Mouse (Mus musculus): ENCODE measurements around the gene Cirbp.

The Cirbp gene

GRCm38 (mm10) chr10:80150226-80151210, 15.3 kb upstream of the Cirbp start:
- peak; percentile 52 for DNase-seq (ENCODE audit: low spot score)

- DNase-seq (ENCODE audit: low spot score): peak; percentile 39
Observed at GRCm38 (mm10) chr10:80151211-80152034, 14.4 kb upstream of the Cirbp start.

GRCm38 (mm10) chr10:80152071-80152872, 13.5 kb upstream of the Cirbp start:
- DNase-seq (ENCODE audit: low spot score): peak; percentile 46

- no peak for DNase-seq (ENCODE audit: low spot score)
Observed at GRCm38 (mm10) chr10:80152873-80153260, 12.9 kb upstream of the Cirbp start.

- DNase-seq (ENCODE audit: low spot score): no peak
Observed at GRCm38 (mm10) chr10:80153713-80154112, 12.1 kb upstream of the Cirbp start.

- DNase-seq (ENCODE audit: low spot score): no peak
Observed at GRCm38 (mm10) chr10:80154384-80154783, 11.4 kb upstream of the Cirbp start.

- no peak for DNase-seq (ENCODE audit: low spot score)
Observed at GRCm38 (mm10) chr10:80155277-80155676, 10.5 kb upstream of the Cirbp start.

- DNase-seq (ENCODE audit: low spot score): no peak
Observed at GRCm38 (mm10) chr10:80156002-80156751, 9.6 kb upstream of the Cirbp start.

- no peak for DNase-seq (ENCODE audit: low spot score)
Observed at GRCm38 (mm10) chr10:80156752-80157053, 9.1 kb upstream of the Cirbp start.

GRCm38 (mm10) chr10:80157141-80157929, 8.4 kb upstream of the Cirbp start:
- DNase-seq (ENCODE audit: low spot score): no peak

GRCm38 (mm10) chr10:80158307-80158986, 7.3 kb upstream of the Cirbp start:
- no peak for DNase-seq (ENCODE audit: low spot score)

GRCm38 (mm10) chr10:80159021-80159560, 6.7 kb upstream of the Cirbp start:
- DNase-seq (ENCODE audit: low spot score): no peak

GRCm38 (mm10) chr10:80159561-80160454, 6.0 kb upstream of the Cirbp start:
- DNase-seq (ENCODE audit: low spot score): peak; percentile 98

- no peak for DNase-seq (ENCODE audit: low spot score)
Observed at GRCm38 (mm10) chr10:80160455-80161371, 5.1 kb upstream of the Cirbp start.

GRCm38 (mm10) chr10:80161522-80162242, 4.1 kb upstream of the Cirbp start:
- no peak for DNase-seq (ENCODE audit: low spot score)

GRCm38 (mm10) chr10:80162243-80162608, 3.6 kb upstream of the Cirbp start:
- no peak for DNase-seq (ENCODE audit: low spot score)

GRCm38 (mm10) chr10:80162716-80163299, 3.0 kb upstream of the Cirbp start:
- DNase-seq (ENCODE audit: low spot score): no peak
